Mouse (Mus musculus): ENCODE data around the gene Acbd5. TPM values are rescaled to one million over a fixed set of nuclear protein-coding genes. Genes with fewer than 3 reads are reported as not detected.

Acbd5 gene
- polyA plus RNA-seq, 1 experiment from 2014 or later, result 22.7 TPM

DNA sequence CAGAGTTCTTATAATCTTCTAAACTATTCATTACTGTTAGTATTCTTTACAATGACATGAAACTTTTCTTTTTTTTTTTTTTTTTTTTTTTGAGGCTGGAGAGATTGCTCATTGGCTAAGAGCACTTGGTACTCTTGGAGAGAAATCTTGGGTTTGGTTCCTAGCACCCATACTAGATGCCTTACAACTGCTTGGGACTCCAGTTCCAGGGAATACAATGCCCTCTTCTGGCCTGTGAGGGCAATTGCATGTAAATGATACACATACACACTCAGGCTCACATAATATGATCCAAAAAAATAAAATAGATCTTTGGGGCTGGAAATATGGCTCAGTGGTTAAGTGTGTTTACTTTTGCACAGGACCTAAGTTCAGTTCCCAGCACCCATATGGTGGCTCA is 8.8 kb downstream of the Acbd5 start:
- Histone ChIP-seq H3K36me3 (ENCODE audit: control insufficient read depth, insufficient read depth, low read length) (peaks cover 17% of the 10 kb centered on the region), H3K27me3 (ENCODE audit: control insufficient read depth, insufficient read depth, low read length) (no peaks in the 10 kb centered on the region), H3K4me1 (ENCODE audit: control insufficient read depth, insufficient read depth, low read length) (no peaks in the 10 kb centered on the region), H3K4me3 (ENCODE audit: low read depth, low read length) (no peak overlapping the region), H3K9ac (ENCODE audit: low read depth, low read length) (no peak overlapping the region), H3K4me2 (no peak overlapping the region), H3K27ac (ENCODE audit: low read depth, low read length) (no peak overlapping the region), H3K9me3 (replicated peaks; ENCODE audit: control insufficient read depth, low read length) (no peaks in the 10 kb centered on the region)
- no peak for ATAC-seq (replicated peaks; ENCODE audit: insufficient number of reproducible peaks, low FRiP score, low TSS enrichment)

DNA sequence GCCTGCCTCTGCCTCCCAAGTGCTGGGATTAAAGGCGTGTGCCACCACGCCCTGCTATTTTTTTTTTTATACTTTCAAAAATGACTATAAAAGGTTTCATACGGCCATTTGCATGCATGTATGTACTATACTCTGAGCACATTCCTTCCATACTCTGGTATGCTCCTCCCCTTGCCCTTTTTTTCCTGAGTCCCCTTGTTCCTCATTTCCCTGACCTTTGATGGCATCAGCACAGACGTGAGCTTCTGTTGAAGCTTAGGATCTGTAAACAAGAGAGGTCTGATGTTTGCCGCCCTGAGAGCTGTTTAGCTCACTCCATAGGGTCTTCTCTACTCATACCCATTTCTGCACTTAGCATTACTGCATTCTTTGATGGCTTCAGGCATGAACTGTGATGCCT is 9.7 kb downstream of the Acbd5 start:
- H3K4me1 ChIP-seq (ENCODE audit: control insufficient read depth, insufficient read depth, low read length), result no peaks in the 10 kb centered on the region
- peaks cover 17% of the 10 kb centered on the region for H3K36me3 ChIP-seq (ENCODE audit: control insufficient read depth, insufficient read depth, low read length)
- ATAC-seq (replicated peaks; ENCODE audit: insufficient number of reproducible peaks, low FRiP score, low TSS enrichment), result no peak
- no peak overlapping the region for H3K9ac ChIP-seq (ENCODE audit: low read depth, low read length)
- 82% methylated on average over 5 of the region's 5 CpGs for WGBS (ENCODE audit: insufficient replicate concordance)
- H3K27ac ChIP-seq (ENCODE audit: low read depth, low read length), result no peak overlapping the region
- H3K4me2 ChIP-seq, result no peak overlapping the region
- H3K4me3 ChIP-seq (ENCODE audit: low read depth, low read length), result no peak overlapping the region
- no peaks in the 10 kb centered on the region for H3K27me3 ChIP-seq (ENCODE audit: control insufficient read depth, insufficient read depth, low read length)
- no peaks in the 10 kb centered on the region for H3K9me3 ChIP-seq (replicated peaks; ENCODE audit: control insufficient read depth, low read length)

DNA sequence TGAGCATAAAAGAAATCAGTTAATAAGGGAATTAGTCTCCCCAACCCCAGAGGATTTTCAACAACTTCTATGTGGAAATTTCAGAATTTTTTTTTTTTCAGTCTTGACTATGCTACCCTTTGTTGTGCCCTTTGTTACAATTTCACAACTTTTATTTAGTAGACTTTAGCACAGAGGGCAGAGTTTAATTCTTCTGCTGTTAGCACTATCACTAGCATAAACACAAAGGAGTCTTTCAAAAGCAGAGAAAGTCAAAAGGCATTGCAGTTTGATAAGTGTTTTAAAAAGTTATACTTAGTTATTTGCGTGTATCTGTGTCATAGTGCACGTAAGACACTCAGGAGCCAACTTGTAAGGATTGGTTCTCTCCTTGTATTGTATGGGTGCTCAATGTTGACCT is 10.6 kb downstream of the Acbd5 start:
- WGBS (ENCODE audit: insufficient replicate concordance), result 93% methylated on average over 2 of the region's 2 CpGs
- Histone ChIP-seq H3K4me2 (no peak overlapping the region), H3K27me3 (ENCODE audit: control insufficient read depth, insufficient read depth, low read length) (no peaks in the 10 kb centered on the region), H3K9me3 (replicated peaks; ENCODE audit: control insufficient read depth, low read length) (no peaks in the 10 kb centered on the region), H3K4me3 (ENCODE audit: low read depth, low read length) (no peak overlapping the region), H3K27ac (ENCODE audit: low read depth, low read length) (no peak overlapping the region), H3K9ac (ENCODE audit: low read depth, low read length) (no peak overlapping the region), H3K4me1 (ENCODE audit: control insufficient read depth, insufficient read depth, low read length) (no peaks in the 10 kb centered on the region), H3K36me3 (ENCODE audit: control insufficient read depth, insufficient read depth, low read length) (peaks cover 17% of the 10 kb centered on the region)
- ATAC-seq (replicated peaks; ENCODE audit: insufficient number of reproducible peaks, low FRiP score, low TSS enrichment), result no peak

DNA sequence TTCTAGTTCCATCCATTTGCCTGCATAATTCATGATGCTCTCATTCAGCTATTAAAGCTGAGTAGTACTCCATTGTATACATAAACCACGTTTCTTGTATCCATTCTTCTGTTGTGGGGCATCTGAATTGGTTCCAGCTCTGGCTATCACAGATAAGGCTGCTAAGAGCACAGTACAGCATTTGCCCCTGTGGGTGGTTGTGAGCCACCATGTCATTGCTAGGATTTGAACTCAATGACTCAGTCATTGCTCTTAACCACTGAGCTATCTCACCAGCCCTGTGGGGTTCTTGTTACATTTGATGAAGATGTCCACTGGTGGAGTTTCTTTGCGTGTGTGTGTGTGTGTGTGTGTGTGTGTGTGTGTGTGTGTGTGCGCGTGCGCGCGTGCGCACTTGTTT is 16.6 kb downstream of the Acbd5 start:
- 95% methylated on average over 8 of the region's 8 CpGs for WGBS (ENCODE audit: insufficient replicate concordance)
- Histone ChIP-seq H3K27me3 (ENCODE audit: control insufficient read depth, insufficient read depth, low read length) (no peaks in the 10 kb centered on the region), H3K9ac (ENCODE audit: low read depth, low read length) (no peak overlapping the region), H3K27ac (ENCODE audit: low read depth, low read length) (no peak overlapping the region), H3K4me1 (ENCODE audit: control insufficient read depth, insufficient read depth, low read length) (no peaks in the 10 kb centered on the region), H3K4me3 (ENCODE audit: low read depth, low read length) (no peak overlapping the region), H3K9me3 (replicated peaks; ENCODE audit: control insufficient read depth, low read length) (no peaks in the 10 kb centered on the region), H3K4me2 (no peak overlapping the region), H3K36me3 (ENCODE audit: control insufficient read depth, insufficient read depth, low read length) (peaks cover 11% of the 10 kb centered on the region)
- ATAC-seq (replicated peaks; ENCODE audit: insufficient number of reproducible peaks, low FRiP score, low TSS enrichment), result no peak

DNA sequence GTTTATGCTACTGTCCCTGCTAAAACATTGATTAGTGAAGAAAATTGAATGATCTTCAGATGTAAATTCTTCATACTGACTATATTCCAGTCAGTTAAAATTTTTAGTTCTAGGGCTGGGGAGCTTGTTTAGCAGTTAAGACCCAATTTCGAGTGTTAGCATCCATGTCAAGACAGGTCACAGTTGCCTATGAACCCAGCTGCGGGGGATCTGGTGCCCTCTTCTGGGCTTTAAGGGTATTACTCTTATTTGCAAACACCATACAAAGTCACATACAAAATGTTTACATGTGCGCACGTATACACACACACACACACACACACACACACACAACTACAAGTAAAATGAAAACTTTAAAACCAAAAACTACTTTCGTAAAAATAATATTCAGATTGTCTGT is 24.2 kb downstream of the Acbd5 start:
- no peak for ATAC-seq (replicated peaks; ENCODE audit: insufficient number of reproducible peaks, low FRiP score, low TSS enrichment)
- no peaks in the 10 kb centered on the region for H3K9me3 ChIP-seq (replicated peaks; ENCODE audit: control insufficient read depth, low read length)
- H3K27me3 ChIP-seq (ENCODE audit: control insufficient read depth, insufficient read depth, low read length), result no peaks in the 10 kb centered on the region
- H3K4me2 ChIP-seq, result no peak overlapping the region
- H3K4me3 ChIP-seq (ENCODE audit: low read depth, low read length), result no peak overlapping the region
- no peak overlapping the region for H3K27ac ChIP-seq (ENCODE audit: low read depth, low read length)
- 44% methylated on average over 5 of the region's 5 CpGs for WGBS (ENCODE audit: insufficient replicate concordance)
- no peaks in the 10 kb centered on the region for H3K4me1 ChIP-seq (ENCODE audit: control insufficient read depth, insufficient read depth, low read length)
- peaks cover 15% of the 10 kb centered on the region; the same call in 1 of the 2 replicates for H3K36me3 ChIP-seq (ENCODE audit: control insufficient read depth, insufficient read depth, low read length)
- no peak overlapping the region for H3K9ac ChIP-seq (ENCODE audit: low read depth, low read length)

DNA sequence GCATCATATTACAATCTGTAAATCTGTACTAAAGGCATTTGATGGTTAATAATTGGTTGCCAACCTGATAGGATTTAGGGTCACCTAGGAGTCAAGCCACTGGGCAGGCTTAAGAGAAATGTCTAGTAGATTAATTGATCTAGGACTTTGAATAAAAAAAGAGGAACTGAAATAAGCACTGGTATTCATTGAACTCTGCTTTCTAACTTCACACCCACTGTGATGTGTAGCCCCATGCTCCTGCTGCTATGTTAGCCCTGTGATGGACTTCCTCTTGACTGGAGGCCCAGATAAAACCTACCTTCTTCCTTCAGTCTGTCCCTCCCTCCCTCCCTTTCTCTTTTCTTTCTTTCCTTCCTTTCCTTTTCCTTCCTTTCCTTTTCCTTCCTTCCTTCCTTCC is 29.1 kb downstream of the Acbd5 start:
- Histone ChIP-seq H3K9me3 (replicated peaks; ENCODE audit: control insufficient read depth, low read length) (no peaks in the 10 kb centered on the region), H3K9ac (ENCODE audit: low read depth, low read length) (no peak overlapping the region), H3K27ac (ENCODE audit: low read depth, low read length) (no peak overlapping the region), H3K36me3 (ENCODE audit: control insufficient read depth, insufficient read depth, low read length) (peaks cover 9% of the 10 kb centered on the region; the same call in 1 of the 2 replicates), H3K4me2 (no peak overlapping the region), H3K27me3 (ENCODE audit: control insufficient read depth, insufficient read depth, low read length) (no peaks in the 10 kb centered on the region), H3K4me3 (ENCODE audit: low read depth, low read length) (no peak overlapping the region), H3K4me1 (ENCODE audit: control insufficient read depth, insufficient read depth, low read length) (no peaks in the 10 kb centered on the region)
- ATAC-seq (replicated peaks; ENCODE audit: insufficient number of reproducible peaks, low FRiP score, low TSS enrichment), result no peak

DNA sequence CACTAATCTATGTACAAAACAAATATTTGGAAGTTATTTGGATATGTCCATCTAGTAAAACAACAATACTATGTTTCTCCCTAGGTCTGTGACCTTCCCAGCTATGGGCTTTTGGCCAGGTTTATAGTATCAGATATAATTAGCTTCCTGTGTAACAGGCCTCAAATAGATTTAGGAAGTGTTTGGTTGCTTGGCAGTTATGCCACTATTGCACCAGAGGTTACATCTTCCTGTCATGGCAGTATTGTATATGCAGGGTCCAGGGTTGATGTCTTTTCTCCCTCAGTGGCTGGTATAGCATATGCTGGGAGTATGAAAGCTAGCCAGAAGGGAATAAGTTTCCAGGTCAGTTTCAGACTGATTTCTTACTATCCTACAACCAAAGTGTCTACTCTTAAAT is 34.3 kb downstream of the Acbd5 start:
- ATAC-seq (replicated peaks; ENCODE audit: insufficient number of reproducible peaks, low FRiP score, low TSS enrichment), result no peak
- Histone ChIP-seq H3K27ac (ENCODE audit: low read depth, low read length) (no peak overlapping the region), H3K27me3 (ENCODE audit: control insufficient read depth, insufficient read depth, low read length) (no peaks in the 10 kb centered on the region), H3K9ac (ENCODE audit: low read depth, low read length) (no peak overlapping the region), H3K9me3 (replicated peaks; ENCODE audit: control insufficient read depth, low read length) (no peaks in the 10 kb centered on the region), H3K4me1 (ENCODE audit: control insufficient read depth, insufficient read depth, low read length) (no peaks in the 10 kb centered on the region), H3K4me3 (ENCODE audit: low read depth, low read length) (no peak overlapping the region), H3K4me2 (no peak overlapping the region), H3K36me3 (ENCODE audit: control insufficient read depth, insufficient read depth, low read length) (peaks cover 3% of the 10 kb centered on the region; the same call in 1 of the 2 replicates)

DNA sequence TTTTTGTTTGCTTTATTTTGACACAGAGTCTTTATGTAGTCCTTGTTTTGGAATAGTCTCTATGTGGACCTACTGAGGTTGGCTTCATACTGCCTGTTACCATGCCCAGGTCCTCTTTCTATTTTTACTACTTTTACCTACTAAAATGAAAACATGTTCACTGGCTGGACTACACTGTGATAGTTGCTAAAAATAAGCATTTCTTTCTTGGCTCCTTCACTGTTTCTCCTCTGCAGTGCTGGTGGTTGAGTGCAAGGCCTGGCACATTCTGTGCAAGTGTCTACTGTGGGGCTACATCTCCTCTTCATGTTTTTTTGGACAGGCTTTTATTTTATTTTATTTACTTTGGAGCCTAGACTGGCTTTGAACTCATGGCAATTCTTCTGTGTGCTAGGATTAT is 51.6 kb downstream of the Acbd5 start:
- Histone ChIP-seq H3K27me3 (ENCODE audit: control insufficient read depth, insufficient read depth, low read length) (no peaks in the 10 kb centered on the region), H3K36me3 (ENCODE audit: control insufficient read depth, insufficient read depth, low read length) (peaks cover 5% of the 10 kb centered on the region), H3K4me2 (no peak overlapping the region), H3K9ac (ENCODE audit: low read depth, low read length) (no peak overlapping the region), H3K27ac (ENCODE audit: low read depth, low read length) (no peak overlapping the region), H3K4me1 (ENCODE audit: control insufficient read depth, insufficient read depth, low read length) (no peaks in the 10 kb centered on the region), H3K4me3 (ENCODE audit: low read depth, low read length) (no peak overlapping the region), H3K9me3 (replicated peaks; ENCODE audit: control insufficient read depth, low read length) (no peaks in the 10 kb centered on the region)
- ATAC-seq (replicated peaks; ENCODE audit: insufficient number of reproducible peaks, low FRiP score, low TSS enrichment), result no peak

DNA sequence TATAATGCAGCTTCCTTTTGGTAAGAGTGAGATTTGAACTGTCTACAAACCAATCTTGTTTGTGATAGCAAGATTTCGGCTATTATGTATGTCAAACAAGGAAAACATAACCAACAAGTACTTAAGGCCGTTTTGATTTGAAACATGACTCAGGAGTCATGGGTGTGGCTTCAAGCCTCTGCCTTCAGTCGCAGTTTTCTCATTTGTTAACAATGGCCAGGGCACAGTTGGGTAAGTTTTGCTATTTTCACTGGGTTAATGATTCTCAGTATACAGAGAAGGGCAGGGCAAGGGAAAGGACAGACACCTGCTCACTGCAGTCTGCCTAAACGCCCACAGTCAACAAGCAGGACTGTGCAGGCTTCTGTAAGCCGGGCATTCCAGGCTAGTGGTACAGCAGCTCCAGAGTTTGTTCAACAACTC is 87.2 kb downstream of the Acbd5 start:
- 0 out of 2 replicates have a peak, but pooled peaks have one; percentile 1 for ATAC-seq (replicated peaks; ENCODE audit: insufficient number of reproducible peaks, low FRiP score, low TSS enrichment)
- Histone ChIP-seq H3K4me2 (peak overlapping the region; percentile 87), H3K4me1 (ENCODE audit: control insufficient read depth, insufficient read depth, low read length) (peaks cover 17% of the 10 kb centered on the region), H3K27me3 (ENCODE audit: control insufficient read depth, insufficient read depth, low read length) (no peaks in the 10 kb centered on the region), H3K9ac (ENCODE audit: low read depth, low read length) (peak overlapping the region; percentile 89), H3K36me3 (ENCODE audit: control insufficient read depth, insufficient read depth, low read length) (no peaks in the 10 kb centered on the region), H3K9me3 (replicated peaks; ENCODE audit: control insufficient read depth, low read length) (no peaks in the 10 kb centered on the region), H3K4me3 (ENCODE audit: low read depth, low read length) (peak overlapping the region; percentile 89), H3K27ac (ENCODE audit: low read depth, low read length) (peak overlapping the region; percentile 98)
- WGBS (ENCODE audit: insufficient replicate concordance), result 4% methylated on average over 5 of the region's 5 CpGs

All from heart, embryonic 11.5 days (tissue).